Mouse (Mus musculus) neutrophil, adult 83 days (primary cell): ENCODE measurements around the gene Gm26661. TPM values are rescaled to one million over a fixed set of nuclear protein-coding genes. Genes with fewer than 3 reads are reported as not detected.

Experiments
- total RNA-seq, 2 experiments: library from RNA; stranded (reverse); gene quantifications; one replicate each; pipeline ENCODE4 v1.2.4; 2023

Gm26661 gene
- not detected for total RNA-seq

DNA sequence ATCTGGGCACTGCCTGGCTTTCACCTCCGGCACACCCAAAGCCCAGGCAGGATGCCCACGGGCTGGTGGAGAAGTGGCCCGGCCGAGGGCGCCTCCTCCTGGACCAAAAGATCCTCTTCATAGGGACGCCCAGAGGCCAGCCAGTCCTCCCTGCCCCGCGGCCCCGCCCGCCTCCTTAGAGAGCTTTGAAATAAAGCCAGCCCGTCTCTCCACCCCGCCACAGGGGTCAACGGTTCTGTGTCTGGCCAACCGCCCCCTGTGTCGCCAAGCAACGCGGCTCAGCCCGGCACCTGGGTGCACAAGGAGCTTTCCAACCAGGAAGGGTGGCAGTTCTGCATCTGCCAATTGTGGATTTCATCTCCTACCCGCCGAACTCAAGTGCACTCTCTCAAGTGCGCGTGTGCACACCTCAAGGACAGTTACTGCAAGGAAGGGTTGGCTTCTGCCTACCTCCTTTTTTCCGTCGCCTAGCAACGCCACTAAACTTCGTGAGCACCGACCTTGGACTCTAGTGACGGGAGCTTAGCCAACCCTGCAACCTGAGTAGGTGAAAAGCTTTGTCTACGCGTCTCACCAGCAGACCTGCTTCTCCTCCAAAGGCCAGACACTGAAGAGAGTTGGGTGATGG, at the start of gene Gm26661:
TSS of gene Gm26661 (plus strand) at position 56 of the 628 bp plus-strand sequence.

DNA sequence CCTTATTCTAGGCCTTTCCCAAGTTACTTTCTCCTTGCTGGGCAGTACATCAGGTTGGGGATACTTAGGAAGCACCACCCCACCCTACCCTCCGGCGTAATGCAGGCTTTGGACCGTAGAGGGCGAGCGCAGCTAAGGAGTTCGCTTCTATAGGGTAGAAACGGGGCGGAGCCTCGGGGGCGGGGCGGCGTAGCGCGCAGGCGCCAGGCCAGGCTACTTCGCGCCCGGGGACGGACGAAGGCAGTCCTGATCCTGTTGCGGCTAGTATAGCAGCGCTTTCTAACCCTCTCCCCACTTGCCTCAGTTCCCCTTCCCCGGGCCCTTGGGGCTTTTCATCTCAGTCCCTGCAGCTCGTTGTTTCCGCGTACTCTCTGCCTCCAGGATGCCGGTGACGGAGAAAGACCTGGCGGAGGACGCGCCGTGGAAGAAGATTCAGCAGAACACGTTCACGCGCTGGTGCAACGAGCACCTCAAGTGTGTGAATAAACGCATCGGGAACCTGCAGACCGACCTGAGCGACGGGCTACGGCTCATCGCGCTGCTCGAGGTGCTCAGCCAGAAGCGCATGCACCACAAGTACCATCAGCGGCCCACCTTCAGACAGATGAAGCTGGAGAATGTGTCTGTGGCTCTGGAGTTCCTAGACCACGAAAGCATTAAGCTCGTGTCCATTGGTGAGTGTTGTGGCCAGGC, 26.5 kb downstream of the Gm26661 start, which contains the start of gene Flnb:
TSS of gene Flnb (plus strand) at position 188 of the 693 bp plus-strand sequence.

Other genes starting within 250 kb of the Gm26661 start
- gene Gm3558, start 223.0 kb upstream of the Gm26661 start, total RNA-seq: not detected
- gene Gm10338, start 196.0 kb upstream of the Gm26661 start, total RNA-seq: not detected
- gene Gm10128, start 147.6 kb upstream of the Gm26661 start, total RNA-seq: not detected
- gene Flnb, start 26.4 kb downstream of the Gm26661 start, total RNA-seq: 10 to 100 TPM in 1 of 2 experiments, 1 to 10 TPM in 1; 9.9 to 11.2 TPM
- gene Gm45521, start 165.7 kb downstream of the Gm26661 start, total RNA-seq: not detected
- under 1 TPM; 0.15 to 0.42 TPM for gene Dnase1l3, start 203.0 kb downstream of the Gm26661 start, total RNA-seq
- gene Abhd6, start 211.3 kb downstream of the Gm26661 start, total RNA-seq: under 1 TPM; 0.39 to 0.68 TPM